Mouse (Mus musculus) olfactory bulb, adult 2 months (tissue): ENCODE measurements around the gene Plb1.

Experiments
- CTCF ChIP-seq: fragments of 200-500 bp; IDR thresholded peaks from 2 replicates; pipeline ENCODE4 v1.5.1; 2012; ENCODE audit warnings: low read depth, mild to moderate bottlenecking, low read length, moderate library complexity; ENCODE audit not compliant: insufficient read depth
- POLR2A ChIP-seq: fragments of 200-500 bp; IDR thresholded peaks from 2 replicates; pipeline ENCODE4 v1.6.1; 2012; ENCODE audit warnings: mild to moderate bottlenecking, low read depth, low read length, moderate library complexity; ENCODE audit not compliant: insufficient read depth

- no peak for TF ChIP-seq CTCF
- TF ChIP-seq POLR2A: no peak
These were observed 32.9 kb upstream of the Plb1 start for GRCm38 (mm10) chr5:32199594-32199993.
